Mouse (Mus musculus): ENCODE measurements around the gene Def6. TPM values are rescaled to one million over a fixed set of nuclear protein-coding genes. Genes with fewer than 3 reads are reported as not detected.
A peak's percentile ranks its signal among the peaks of the same experiment; 100 is the strongest.

Def6 gene
- polyA plus RNA-seq, 1 experiment from 2014 or later: 3.5 TPM

GRCm38 (mm10) chr17:28242296-28242695 lies 34.7 kb downstream of the Def6 start:
- Histone ChIP-seq H3K27me3 (ENCODE audit: control insufficient read depth, insufficient read depth, low read length) (no peaks in the 10 kb centered on the region), H3K27ac (replicated peaks; ENCODE audit: low read depth, low read length) (no peak overlapping the region), H3K4me1 (ENCODE audit: control insufficient read depth, insufficient read depth, low read length) (no peaks in the 10 kb centered on the region), H3K4me3 (replicated peaks; ENCODE audit: low read depth, low read length) (no peak overlapping the region), H3K4me2 (ENCODE audit: low read length) (no peak overlapping the region), H3K9me3 (ENCODE audit: control insufficient read depth, low read length) (no peaks in the 10 kb centered on the region), H3K36me3 (ENCODE audit: control insufficient read depth, insufficient read depth, low read length) (peaks cover 8% of the 10 kb centered on the region; the same call in 1 of the 2 replicates), H3K9ac (replicated peaks; ENCODE audit: low read length) (no peak overlapping the region)
- ATAC-seq (ENCODE audit: low FRiP score, low TSS enrichment) (no peak), DNase-seq (no peak)
- WGBS: 86% methylated on average over 6 of the region's 6 CpGs

DNA sequence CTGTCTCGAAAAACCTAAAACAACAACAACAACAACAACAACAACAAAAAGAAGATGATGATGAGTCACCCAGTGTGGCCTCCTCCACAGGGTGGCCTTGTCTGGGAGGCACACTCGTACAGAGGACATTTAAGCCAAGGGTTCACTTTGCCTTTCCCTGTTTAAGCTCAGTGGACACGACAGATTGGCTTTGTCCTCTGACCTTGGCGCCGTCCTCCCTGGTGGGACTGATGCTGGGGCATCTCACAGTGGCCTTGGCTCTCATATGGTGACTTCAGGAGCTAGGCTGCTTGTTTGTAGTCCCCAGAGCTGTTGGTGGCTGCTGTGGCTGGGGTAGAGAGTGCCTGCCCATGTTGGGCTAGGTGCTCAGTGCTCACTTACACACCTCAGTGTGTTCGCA lies 36.6 kb downstream of the Def6 start:
- H3K27ac ChIP-seq (replicated peaks; ENCODE audit: low read depth, low read length): peak overlapping the region; percentile 32; the same call in 1 of the 2 replicates
- 82% methylated on average over 6 of the region's 6 CpGs for WGBS
- H3K4me1 ChIP-seq (ENCODE audit: control insufficient read depth, insufficient read depth, low read length): no peaks in the 10 kb centered on the region
- no peak overlapping the region for H3K4me2 ChIP-seq (ENCODE audit: low read length)
- no peak for DNase-seq
- no peaks in the 10 kb centered on the region for H3K9me3 ChIP-seq (ENCODE audit: control insufficient read depth, low read length)
- ATAC-seq (ENCODE audit: low FRiP score, low TSS enrichment): no peak
- H3K4me3 ChIP-seq (replicated peaks; ENCODE audit: low read depth, low read length): no peak overlapping the region
- peaks cover 8% of the 10 kb centered on the region; the same call in 1 of the 2 replicates for H3K36me3 ChIP-seq (ENCODE audit: control insufficient read depth, insufficient read depth, low read length)
- no peak overlapping the region for H3K9ac ChIP-seq (replicated peaks; ENCODE audit: low read length)
- no peaks in the 10 kb centered on the region for H3K27me3 ChIP-seq (ENCODE audit: control insufficient read depth, insufficient read depth, low read length)

GRCm38 (mm10) chr17:28244714-28245113 lies 37.1 kb downstream of the Def6 start:
- 35% methylated on average over 6 of the region's 6 CpGs for WGBS
- Histone ChIP-seq H3K9me3 (ENCODE audit: control insufficient read depth, low read length) (no peaks in the 10 kb centered on the region), H3K27me3 (ENCODE audit: control insufficient read depth, insufficient read depth, low read length) (no peaks in the 10 kb centered on the region), H3K27ac (replicated peaks; ENCODE audit: low read depth, low read length) (peak overlapping the region; percentile 32; the same call in 1 of the 2 replicates), H3K36me3 (ENCODE audit: control insufficient read depth, insufficient read depth, low read length) (peaks cover 8% of the 10 kb centered on the region; the same call in 1 of the 2 replicates), H3K9ac (replicated peaks; ENCODE audit: low read length) (no peak overlapping the region), H3K4me3 (replicated peaks; ENCODE audit: low read depth, low read length) (no peak overlapping the region), H3K4me1 (ENCODE audit: control insufficient read depth, insufficient read depth, low read length) (no peaks in the 10 kb centered on the region), H3K4me2 (ENCODE audit: low read length) (no peak overlapping the region)
- DNase-seq (peak; percentile 55), ATAC-seq (ENCODE audit: low FRiP score, low TSS enrichment) (peak; percentile 48; the same call in 1 of the 2 replicates)

- ATAC-seq (ENCODE audit: low FRiP score, low TSS enrichment) (no peak), DNase-seq (no peak)
- H3K4me1 ChIP-seq (ENCODE audit: control insufficient read depth, insufficient read depth, low read length): no peaks in the 10 kb centered on the region
- no peaks in the 10 kb centered on the region for H3K9me3 ChIP-seq (ENCODE audit: control insufficient read depth, low read length)
- H3K9ac ChIP-seq (replicated peaks; ENCODE audit: low read length): no peak overlapping the region
- no peaks in the 10 kb centered on the region for H3K36me3 ChIP-seq (ENCODE audit: control insufficient read depth, insufficient read depth, low read length)
- no peaks in the 10 kb centered on the region for H3K27me3 ChIP-seq (ENCODE audit: control insufficient read depth, insufficient read depth, low read length)
- H3K4me3 ChIP-seq (replicated peaks; ENCODE audit: low read depth, low read length): no peak overlapping the region
- H3K4me2 ChIP-seq (ENCODE audit: low read length): no peak overlapping the region
- 80% methylated on average over 11 of the region's 11 CpGs for WGBS
- H3K27ac ChIP-seq (replicated peaks; ENCODE audit: low read depth, low read length): no peak overlapping the region
These were observed 39.1 kb downstream of the Def6 start for GRCm38 (mm10) chr17:28246640-28247039.

DNA sequence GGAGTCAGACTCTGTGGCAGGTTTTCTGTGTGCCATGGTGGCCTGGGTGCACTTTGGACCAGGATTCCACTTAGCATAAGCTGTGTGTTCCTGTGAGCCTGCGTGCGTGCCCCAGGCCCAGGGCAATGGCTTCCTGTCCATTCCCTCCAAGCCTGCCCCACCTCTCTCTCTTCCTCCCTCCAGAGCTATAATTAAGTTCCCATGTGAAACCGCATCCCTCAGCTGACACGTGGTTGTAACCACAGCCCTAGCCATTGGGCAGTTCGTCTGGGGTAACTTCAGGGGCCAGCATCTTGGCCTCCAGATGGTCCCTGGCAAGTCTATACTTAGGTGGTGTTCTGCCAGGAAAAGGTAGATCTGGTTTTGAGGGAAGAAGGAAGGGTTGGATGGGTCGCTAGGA lies 40.0 kb downstream of the Def6 start:
- WGBS: 73% methylated on average over 6 of the region's 6 CpGs
- Histone ChIP-seq H3K27ac (replicated peaks; ENCODE audit: low read depth, low read length) (no peak overlapping the region), H3K9me3 (ENCODE audit: control insufficient read depth, low read length) (no peaks in the 10 kb centered on the region), H3K4me3 (replicated peaks; ENCODE audit: low read depth, low read length) (no peak overlapping the region), H3K9ac (replicated peaks; ENCODE audit: low read length) (no peak overlapping the region), H3K4me1 (ENCODE audit: control insufficient read depth, insufficient read depth, low read length) (no peaks in the 10 kb centered on the region), H3K4me2 (ENCODE audit: low read length) (no peak overlapping the region), H3K36me3 (ENCODE audit: control insufficient read depth, insufficient read depth, low read length) (no peaks in the 10 kb centered on the region), H3K27me3 (ENCODE audit: control insufficient read depth, insufficient read depth, low read length) (no peaks in the 10 kb centered on the region)
- DNase-seq: no peak
- no peak for ATAC-seq (ENCODE audit: low FRiP score, low TSS enrichment)

DNA sequence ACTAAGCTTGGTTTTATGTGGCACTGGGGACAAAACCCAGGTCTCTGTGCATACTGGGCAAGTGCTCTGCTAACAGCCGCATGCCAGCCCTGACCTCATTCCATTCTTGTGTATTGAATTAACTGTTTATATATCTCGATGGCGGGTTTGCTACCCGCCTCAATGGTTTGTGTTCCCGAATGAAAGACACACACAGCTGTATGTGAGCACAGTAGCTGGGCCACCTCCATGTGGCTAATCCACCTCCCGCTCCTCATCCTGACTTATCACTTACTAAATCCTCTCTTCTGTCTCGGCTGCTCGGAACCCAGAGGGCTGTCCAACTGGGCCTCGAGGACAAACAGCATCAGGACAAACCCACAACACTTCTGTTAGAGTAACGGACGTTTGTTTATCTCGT lies 41.5 kb downstream of the Def6 start:
- no peaks in the 10 kb centered on the region for H3K9me3 ChIP-seq (ENCODE audit: control insufficient read depth, low read length)
- H3K9ac ChIP-seq (replicated peaks; ENCODE audit: low read length): no peak overlapping the region
- no peak overlapping the region for H3K4me3 ChIP-seq (replicated peaks; ENCODE audit: low read depth, low read length)
- no peaks in the 10 kb centered on the region for H3K36me3 ChIP-seq (ENCODE audit: control insufficient read depth, insufficient read depth, low read length)
- no peaks in the 10 kb centered on the region for H3K4me1 ChIP-seq (ENCODE audit: control insufficient read depth, insufficient read depth, low read length)
- WGBS: 81% methylated on average over 12 of the region's 12 CpGs
- ATAC-seq (ENCODE audit: low FRiP score, low TSS enrichment) (no peak), DNase-seq (no peak)
- no peaks in the 10 kb centered on the region for H3K27me3 ChIP-seq (ENCODE audit: control insufficient read depth, insufficient read depth, low read length)
- no peak overlapping the region for H3K4me2 ChIP-seq (ENCODE audit: low read length)
- H3K27ac ChIP-seq (replicated peaks; ENCODE audit: low read depth, low read length): no peak overlapping the region

- WGBS: 90% methylated on average over 12 of the region's 12 CpGs
- Histone ChIP-seq H3K27me3 (ENCODE audit: control insufficient read depth, insufficient read depth, low read length) (no peaks in the 10 kb centered on the region), H3K4me1 (ENCODE audit: control insufficient read depth, insufficient read depth, low read length) (no peaks in the 10 kb centered on the region), H3K9me3 (ENCODE audit: control insufficient read depth, low read length) (no peaks in the 10 kb centered on the region), H3K9ac (replicated peaks; ENCODE audit: low read length) (no peak overlapping the region), H3K4me3 (replicated peaks; ENCODE audit: low read depth, low read length) (no peak overlapping the region), H3K4me2 (ENCODE audit: low read length) (no peak overlapping the region), H3K36me3 (ENCODE audit: control insufficient read depth, insufficient read depth, low read length) (no peaks in the 10 kb centered on the region), H3K27ac (replicated peaks; ENCODE audit: low read depth, low read length) (no peak overlapping the region)
- DNase-seq (no peak), ATAC-seq (ENCODE audit: low FRiP score, low TSS enrichment) (no peak)
These were observed 44.2 kb downstream of the Def6 start for GRCm38 (mm10) chr17:28251579-28252280.

- Histone ChIP-seq H3K4me1 (ENCODE audit: control insufficient read depth, insufficient read depth, low read length) (no peaks in the 10 kb centered on the region), H3K4me2 (ENCODE audit: low read length) (no peak overlapping the region), H3K9ac (replicated peaks; ENCODE audit: low read length) (no peak overlapping the region), H3K27me3 (ENCODE audit: control insufficient read depth, insufficient read depth, low read length) (no peaks in the 10 kb centered on the region), H3K27ac (replicated peaks; ENCODE audit: low read depth, low read length) (no peak overlapping the region), H3K9me3 (ENCODE audit: control insufficient read depth, low read length) (no peaks in the 10 kb centered on the region), H3K4me3 (replicated peaks; ENCODE audit: low read depth, low read length) (no peak overlapping the region), H3K36me3 (ENCODE audit: control insufficient read depth, insufficient read depth, low read length) (no peaks in the 10 kb centered on the region)
- DNase-seq: no peak
- ATAC-seq (ENCODE audit: low FRiP score, low TSS enrichment): no peak
- WGBS: 87% methylated on average over 5 of the region's 5 CpGs
These were observed 44.7 kb downstream of the Def6 start for GRCm38 (mm10) chr17:28252281-28252648.

GRCm38 (mm10) chr17:28253216-28253615 lies 45.6 kb downstream of the Def6 start:
- no peak for DNase-seq
- no peaks in the 10 kb centered on the region for H3K4me1 ChIP-seq (ENCODE audit: control insufficient read depth, insufficient read depth, low read length)
- WGBS: 90% methylated on average over 7 of the region's 7 CpGs

More at GRCm38 (mm10) chr17:28253216-28253615, 45.6 kb downstream of the Def6 start:
- H3K4me3 ChIP-seq (replicated peaks; ENCODE audit: low read depth, low read length): no peak overlapping the region
- H3K9ac ChIP-seq (replicated peaks; ENCODE audit: low read length): no peak overlapping the region
- no peak overlapping the region for H3K4me2 ChIP-seq (ENCODE audit: low read length)
- no peaks in the 10 kb centered on the region for H3K36me3 ChIP-seq (ENCODE audit: control insufficient read depth, insufficient read depth, low read length)
- ATAC-seq (ENCODE audit: low FRiP score, low TSS enrichment): no peak
- no peaks in the 10 kb centered on the region for H3K9me3 ChIP-seq (ENCODE audit: control insufficient read depth, low read length)
- H3K27me3 ChIP-seq (ENCODE audit: control insufficient read depth, insufficient read depth, low read length): no peaks in the 10 kb centered on the region
- no peak overlapping the region for H3K27ac ChIP-seq (replicated peaks; ENCODE audit: low read depth, low read length)
